Mouse (Mus musculus) brain, embryonic 14.5 days (tissue): ENCODE data around the gene Hmx1. TPM values are rescaled to one million over a fixed set of nuclear protein-coding genes. Genes with fewer than 3 reads are reported as not detected.

Experiments used
- DNase-seq: peaks from one replicate; pipeline ENCODE4 v3.0.0-alpha.2; 2011; ENCODE audit warnings: low read depth
- CTCF ChIP-seq: fragments of 200-500 bp; IDR thresholded peaks from 2 replicates; pipeline ENCODE4 v1.5.1; 2012; ENCODE audit warnings: inconsistent platforms, mild to moderate bottlenecking, moderate library complexity, borderline replicate concordance; ENCODE audit not compliant: insufficient read depth, insufficient read length; ENCODE audit errors: extremely low read depth
- POLR2A ChIP-seq: fragments of 200-500 bp; IDR thresholded peaks from 2 replicates; pipeline ENCODE4 v1.6.1; 2012; ENCODE audit warnings: mild to moderate bottlenecking, inconsistent platforms, borderline replicate concordance; ENCODE audit not compliant: poor library complexity, insufficient read depth, insufficient read length, severe bottlenecking; ENCODE audit errors: extremely low read depth
- polyA plus RNA-seq: library from polyadenylated mRNA; depleted of rRNA; stranded (reverse); fragments of >200 nt; gene quantifications from 2 replicates; pipeline ENCODE4 v1.2.3, GENCODE M21; 2012

The Hmx1 gene
- polyA plus RNA-seq, 1 experiment, result 0.45 TPM

GRCm38 (mm10) chr5:35399704-35400320, 10.9 kb downstream of the Hmx1 start:
- peak; percentile 41 for DNase-seq
- TF ChIP-seq CTCF (no peak), POLR2A (no peak)

- TF ChIP-seq CTCF (no peak), POLR2A (no peak)
- DNase-seq, result peak; percentile 12
Observed at GRCm38 (mm10) chr5:35401240-35401639, 12.3 kb downstream of the Hmx1 start.

- TF ChIP-seq CTCF (no peak), POLR2A (no peak)
Observed at GRCm38 (mm10) chr5:35407411-35407930, 18.6 kb downstream of the Hmx1 start.

GRCm38 (mm10) chr5:35411028-35411427, 22.1 kb downstream of the Hmx1 start:
- DNase-seq, result no peak
- TF ChIP-seq CTCF (no peak), POLR2A (no peak)

More at GRCm38 (mm10) chr5:35407411-35407930, 18.6 kb downstream of the Hmx1 start:
- no peak for DNase-seq

- DNase-seq, result no peak
- no peak for TF ChIP-seq CTCF
- no peak for TF ChIP-seq POLR2A
Observed at GRCm38 (mm10) chr5:35412833-35413232, 23.9 kb downstream of the Hmx1 start.

- TF ChIP-seq POLR2A (no peak), CTCF (no peak)
- DNase-seq, result no peak
Observed at GRCm38 (mm10) chr5:35417707-35418106, 28.8 kb downstream of the Hmx1 start.

GRCm38 (mm10) chr5:35421622-35422021, 32.7 kb downstream of the Hmx1 start:
- no peak for TF ChIP-seq POLR2A
- TF ChIP-seq CTCF, result no peak
- no peak for DNase-seq

GRCm38 (mm10) chr5:35425218-35425617, 36.3 kb downstream of the Hmx1 start:
- DNase-seq, result no peak
- no peak for TF ChIP-seq POLR2A
- no peak for TF ChIP-seq CTCF

GRCm38 (mm10) chr5:35427901-35428300, 39.0 kb downstream of the Hmx1 start:
- DNase-seq, result no peak
- no peak for TF ChIP-seq CTCF
- no peak for TF ChIP-seq POLR2A

- DNase-seq, result no peak
- TF ChIP-seq POLR2A (no peak), CTCF (no peak)
Observed at GRCm38 (mm10) chr5:35428421-35428820, 39.5 kb downstream of the Hmx1 start.

- no peak for TF ChIP-seq POLR2A
- TF ChIP-seq CTCF, result no peak
- DNase-seq, result no peak
Observed at GRCm38 (mm10) chr5:35432098-35432497, 43.2 kb downstream of the Hmx1 start.

GRCm38 (mm10) chr5:35434038-35434437, 45.1 kb downstream of the Hmx1 start:
- TF ChIP-seq POLR2A, result no peak
- peak; percentile 50; the same call in 1 of the 2 replicates for TF ChIP-seq CTCF
- no peak for DNase-seq
